Mouse (Mus musculus) heart, adult 9 months (tissue): ENCODE data around the gene Hdac1.
"Not testable (repeated sequence)": the region's sequence is repeated elsewhere in the genome, so short reads cannot be mapped to it uniquely, and the experiment has no call there.

Experiments used
- DNase-seq, 2 experiments: peaks; one replicate each; pipeline ENCODE4 v3.0.0; 2022; ENCODE audit warnings: low spot score in 2 of 2

The Hdac1 gene

DNA sequence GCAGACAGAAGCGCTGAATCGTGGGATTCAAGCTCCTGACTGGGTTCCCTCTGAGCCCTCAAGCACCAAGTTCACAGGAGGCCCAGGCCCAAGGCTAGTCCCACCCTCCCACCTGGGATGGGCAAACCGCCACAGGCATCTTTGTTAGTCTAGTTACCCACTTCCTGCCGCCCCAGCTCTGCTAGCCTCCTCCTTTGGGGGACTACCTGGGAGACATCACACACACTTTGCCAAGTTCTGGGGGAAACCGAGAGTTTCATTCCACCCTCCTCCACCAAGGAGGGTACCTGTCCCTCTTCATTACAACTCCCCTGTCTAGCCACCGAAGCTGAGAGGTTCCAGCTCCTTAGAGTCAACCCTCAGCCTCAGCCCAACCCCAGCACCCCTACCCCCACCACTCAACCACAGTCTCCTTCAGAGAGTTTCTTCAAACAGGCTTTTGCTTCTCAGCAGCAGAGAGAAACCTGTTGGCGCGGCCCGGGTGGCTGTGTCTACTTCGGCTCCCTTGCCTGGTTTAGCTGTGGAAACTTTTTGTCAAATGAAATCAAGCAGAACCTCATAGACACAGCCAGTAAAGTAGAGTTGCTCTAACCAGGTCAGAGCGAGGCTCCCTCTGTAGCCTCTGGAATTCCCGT lies 15.9 kb upstream of the Hdac1 start:
- DNase-seq = no peak

DNA sequence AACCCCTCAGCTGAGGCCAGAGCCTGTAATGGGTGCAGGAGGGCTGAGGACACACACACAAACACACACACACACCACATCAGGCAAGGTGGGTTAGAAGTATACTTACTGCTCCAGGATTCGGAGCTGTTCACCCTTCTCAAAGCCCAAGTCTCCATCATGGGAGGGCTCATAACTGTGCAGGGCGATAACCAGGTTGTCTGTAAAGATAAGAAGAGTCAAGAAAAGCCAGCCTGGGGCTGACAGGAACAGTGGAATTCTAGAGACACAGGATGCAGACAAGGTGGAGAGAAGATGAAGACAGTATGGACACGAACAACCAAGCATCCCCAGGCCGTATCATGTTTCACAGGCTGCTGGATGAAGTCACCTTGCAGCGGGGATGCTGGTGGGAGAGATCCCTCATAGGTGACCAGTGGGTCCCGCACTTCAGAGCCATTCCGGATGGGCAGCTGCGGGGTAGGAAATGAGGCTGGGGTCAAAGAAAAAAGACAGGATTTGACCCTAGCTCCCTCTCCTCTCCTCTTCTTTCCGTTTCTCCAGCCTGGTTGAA lies 14.8 kb upstream of the Hdac1 start:
- no peak for DNase-seq

DNA sequence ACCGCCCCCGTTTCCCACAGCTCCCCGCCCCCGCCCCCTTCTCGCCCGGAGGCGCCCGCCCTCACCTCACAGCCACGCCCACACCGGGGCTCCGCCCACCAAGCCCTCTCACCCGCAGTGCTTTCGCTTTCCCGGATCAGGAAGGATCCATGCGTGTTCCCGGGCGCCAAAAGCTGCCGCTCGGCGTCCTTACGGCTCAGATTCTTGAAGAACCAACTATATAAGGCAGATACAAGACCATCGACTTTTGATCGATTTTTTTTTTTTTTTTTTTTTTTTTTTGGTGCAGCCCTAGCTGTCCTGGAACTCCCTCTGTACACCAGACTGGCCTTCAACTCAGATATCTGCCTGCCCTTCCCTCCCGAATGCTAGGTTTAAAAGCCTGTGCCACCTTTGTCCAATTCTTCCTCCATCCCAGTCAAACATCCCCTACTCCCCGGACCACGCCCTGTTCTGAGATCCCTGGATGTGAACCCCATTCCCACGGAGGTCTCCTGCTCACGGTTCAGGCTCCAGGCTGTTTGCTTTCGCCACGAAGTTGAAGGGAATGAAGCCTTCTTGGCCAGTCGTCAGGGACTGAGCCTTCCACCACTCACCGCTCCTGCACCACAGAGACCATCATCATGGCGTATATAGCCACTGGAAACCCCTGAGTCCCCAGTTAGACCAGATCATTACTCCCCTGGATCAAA lies 14.2 kb upstream of the Hdac1 start:
- DNase-seq = peak; percentile 77 to 84

DNA sequence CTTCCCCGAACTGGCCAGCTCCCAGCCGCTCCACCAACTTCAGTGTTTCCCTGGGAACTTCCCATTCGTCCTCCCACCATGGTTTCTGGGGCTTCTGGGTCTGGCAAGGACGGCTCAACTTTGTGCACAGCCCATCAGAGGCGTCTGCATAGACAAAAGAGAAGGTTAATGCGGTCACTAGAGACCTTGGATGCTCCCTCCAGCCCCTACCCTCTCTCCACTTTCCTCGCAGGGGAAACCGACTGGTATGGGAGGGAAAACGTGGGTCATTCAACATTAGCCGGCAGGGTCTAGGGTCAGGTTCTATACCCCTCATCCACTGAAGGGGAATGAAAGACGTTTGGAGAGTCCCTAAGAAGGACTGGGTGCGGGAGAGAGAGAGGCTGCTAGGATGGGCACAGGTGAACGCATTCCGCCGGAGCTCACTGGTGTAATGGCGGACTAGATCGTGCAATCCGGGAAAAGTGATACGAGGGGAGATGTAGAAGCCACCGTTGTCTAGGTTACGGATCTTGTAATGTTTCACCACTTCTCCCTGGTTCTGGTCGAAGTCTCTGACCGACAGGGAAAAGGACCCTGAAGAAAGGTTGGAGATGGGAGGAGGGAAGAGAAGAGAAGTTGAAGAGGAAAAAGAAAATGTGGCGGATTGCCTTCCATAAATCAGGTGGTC lies 13.5 kb upstream of the Hdac1 start:
- peak in 1 of 2 experiments; percentile 15 for DNase-seq

DNA sequence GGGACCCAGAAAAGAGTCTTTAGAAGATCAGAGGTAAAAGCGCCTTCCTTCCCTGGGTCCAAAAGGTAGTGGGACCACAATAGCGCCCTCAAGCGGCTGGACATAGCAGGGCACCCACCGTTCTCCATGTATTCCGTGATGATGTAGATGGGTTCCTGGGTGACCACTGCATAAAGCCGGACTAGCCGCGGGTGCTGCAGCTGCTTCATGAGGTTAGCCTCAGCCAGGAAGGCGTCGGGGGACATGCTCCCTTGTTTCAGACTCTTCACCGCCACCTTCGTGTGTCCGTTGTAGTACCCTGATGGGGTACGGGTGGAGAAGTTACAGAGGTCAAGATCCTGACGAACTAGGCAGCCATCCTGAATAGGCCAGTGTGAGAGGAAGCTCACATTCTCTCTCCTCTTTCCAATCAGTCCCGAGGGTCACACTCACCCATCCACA lies 12.9 kb upstream of the Hdac1 start:
- DNase-seq = peak in 1 of 2 experiments; percentile 33

DNA sequence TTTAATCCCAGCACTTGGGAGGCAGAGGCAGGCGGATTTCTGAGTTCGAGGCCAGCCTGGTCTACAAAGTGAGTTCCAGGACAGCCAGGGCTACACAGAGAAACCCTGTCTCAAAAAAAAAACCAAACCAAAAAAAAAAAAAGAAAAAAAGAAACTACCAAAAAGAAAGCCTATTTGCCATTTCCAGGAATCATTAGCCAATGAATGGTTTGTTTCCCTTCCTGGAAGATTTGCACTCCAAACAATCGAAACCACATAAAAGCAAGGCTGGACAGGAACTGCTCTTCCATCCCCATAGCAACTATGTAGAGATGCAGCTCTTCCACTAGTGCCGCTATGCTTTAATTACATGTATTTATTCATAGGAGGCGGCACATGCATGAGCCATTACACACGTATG lies 12.0 kb upstream of the Hdac1 start:
- not testable (repeated sequence) for DNase-seq

DNA sequence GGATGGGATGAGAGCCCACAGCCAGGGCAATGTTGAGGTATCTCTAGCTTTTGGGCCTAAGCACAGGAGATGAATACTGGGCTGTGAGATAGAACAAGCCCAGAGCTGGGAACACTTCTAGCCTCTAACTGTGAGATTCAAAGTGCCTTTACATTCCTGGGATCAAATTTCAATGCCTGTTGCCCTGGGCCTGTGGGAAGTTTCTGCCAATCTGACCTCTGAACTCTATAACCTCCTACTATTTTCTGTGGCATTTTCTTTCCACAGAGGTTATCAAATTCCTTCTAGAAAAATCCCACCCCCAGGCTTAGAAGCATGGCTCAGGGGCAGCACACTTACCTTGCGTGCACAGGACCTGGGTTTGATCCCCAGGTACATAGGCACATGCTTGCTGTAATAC lies 7.8 kb upstream of the Hdac1 start:
- no peak for DNase-seq

DNA sequence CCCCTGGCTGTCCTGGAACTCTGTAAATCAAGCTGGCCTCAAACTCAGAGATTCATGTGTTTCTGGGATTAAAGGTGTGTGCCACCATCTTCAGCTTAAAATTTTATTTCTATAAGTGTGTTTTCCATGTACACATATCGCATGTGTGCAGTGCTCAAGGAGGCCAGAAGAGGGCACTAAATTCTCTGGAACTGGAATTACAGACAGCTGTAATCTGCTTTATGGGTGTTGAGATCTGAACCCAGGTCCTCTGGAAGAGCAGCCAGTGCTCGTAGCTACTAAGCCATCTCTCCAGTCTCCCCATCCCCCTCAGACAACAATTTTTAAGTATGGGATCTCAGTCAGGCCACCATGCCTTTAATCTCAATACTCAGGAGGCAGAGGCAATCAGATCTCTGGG lies 6.8 kb upstream of the Hdac1 start:
- DNase-seq = no peak

DNA sequence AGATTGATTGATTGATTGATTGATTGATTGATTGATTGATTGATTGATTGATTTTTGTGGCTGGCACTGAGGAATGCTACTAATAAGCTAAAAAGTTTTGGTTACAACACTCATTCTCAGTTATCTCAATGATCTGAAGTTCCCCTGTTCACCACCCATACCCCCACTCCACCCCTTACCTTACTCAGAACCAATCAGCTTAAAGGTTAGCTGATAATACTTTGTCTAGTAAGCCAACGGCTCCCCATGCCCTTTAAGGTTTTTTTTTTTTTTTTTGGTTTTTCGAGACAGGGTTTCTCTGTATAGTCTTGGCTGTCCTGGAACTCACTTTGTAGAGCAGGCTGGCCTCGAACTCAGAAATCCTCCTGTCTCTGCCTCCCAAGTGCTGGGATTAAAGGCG lies 5.1 kb upstream of the Hdac1 start:
- DNase-seq = not testable (repeated sequence)

DNA sequence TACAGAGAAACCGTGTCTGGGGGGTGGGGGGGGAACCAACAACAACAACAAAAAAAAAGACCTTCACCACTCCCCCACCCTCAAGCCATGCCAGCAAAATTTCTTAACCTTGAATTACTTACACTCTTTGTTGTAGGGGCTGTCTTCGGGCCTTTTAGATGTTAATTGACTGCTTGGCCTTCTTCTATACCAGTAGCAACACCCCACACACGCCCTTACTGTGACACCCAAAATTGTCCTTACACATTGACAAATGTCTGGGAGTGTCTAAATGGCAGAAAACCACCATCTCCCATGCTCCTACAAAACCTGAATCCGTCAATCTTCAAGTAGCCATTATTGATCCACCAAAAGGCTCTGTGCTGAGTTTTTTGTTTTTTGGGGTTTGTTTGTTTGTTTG lies 1.6 kb upstream of the Hdac1 start:
- DNase-seq = no peak

DNA sequence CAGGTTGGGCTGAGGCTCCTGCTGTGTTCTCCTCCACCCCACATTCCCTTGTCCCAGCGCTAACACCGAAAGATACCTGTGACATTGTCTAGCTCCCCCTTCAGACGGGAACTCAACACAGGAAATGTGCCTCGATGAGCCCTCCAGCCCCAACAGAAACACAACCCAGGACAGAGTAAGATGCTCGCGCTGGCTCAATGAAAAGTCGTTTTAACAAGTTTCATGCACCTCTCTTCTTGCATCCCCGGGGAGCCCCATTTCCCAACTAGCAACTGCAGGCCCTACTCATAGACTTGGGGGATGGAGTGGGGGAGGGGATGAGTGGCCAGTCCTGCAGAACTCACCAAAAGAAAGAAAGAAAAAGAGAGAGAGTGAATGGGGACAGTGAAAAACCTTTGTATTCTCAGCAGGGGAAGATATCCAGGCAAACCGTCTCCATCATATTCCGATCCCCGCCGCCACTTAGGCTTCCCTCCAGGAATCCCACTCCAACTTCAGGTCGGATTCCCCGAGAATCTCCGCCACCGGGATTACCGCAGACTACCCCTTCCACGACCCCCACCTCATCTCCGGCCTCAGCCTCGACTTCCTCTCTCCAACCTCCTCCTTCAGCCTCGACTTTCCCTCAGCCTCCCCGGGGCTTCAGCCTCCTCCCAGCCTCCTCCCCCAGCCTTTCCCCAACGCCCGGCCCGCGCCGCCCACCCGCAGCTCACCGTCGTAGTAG lies 483 bp downstream of the Hdac1 start:
- DNase-seq = peak in 1 of 2 experiments; percentile 17

DNA sequence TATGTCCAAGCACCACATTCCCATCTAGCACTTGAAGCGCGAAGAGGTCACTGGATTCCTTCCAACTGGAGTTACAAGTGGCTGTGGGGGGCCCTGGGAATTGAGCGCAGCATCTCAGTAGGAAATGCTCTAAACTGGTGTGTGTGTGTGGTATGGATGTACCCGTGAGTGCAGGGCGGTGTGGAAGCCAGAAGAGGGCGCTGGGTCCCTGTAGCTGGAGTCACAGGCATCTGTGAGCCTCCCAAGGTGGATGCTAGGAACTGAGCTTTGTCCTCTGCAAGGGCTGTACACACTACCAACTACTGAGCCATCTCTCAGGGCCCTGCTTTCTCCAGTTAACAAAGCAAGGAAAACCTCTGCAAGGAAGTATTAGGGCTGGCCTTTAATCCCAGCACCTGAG lies 2.5 kb downstream of the Hdac1 start:
- DNase-seq = no peak

DNA sequence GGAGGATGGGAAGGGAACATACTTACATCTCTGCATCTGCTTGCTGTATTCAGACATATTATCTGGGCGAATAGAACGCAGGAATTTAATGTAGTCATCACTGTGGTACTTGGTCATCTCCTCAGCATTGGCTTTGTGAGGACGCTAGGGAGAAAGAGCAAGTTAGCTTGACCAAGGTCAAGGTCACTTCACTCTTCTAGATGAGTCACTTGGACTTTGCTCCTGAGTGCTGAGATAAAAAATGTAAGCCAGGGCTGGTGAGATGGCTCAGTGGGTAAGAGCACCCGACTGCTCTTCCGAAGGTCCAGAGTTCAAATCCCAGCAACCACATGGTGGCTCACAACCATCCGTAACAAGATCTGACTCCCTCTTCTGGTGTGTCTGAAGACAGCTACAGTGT lies 13.6 kb downstream of the Hdac1 start:
- DNase-seq = not testable (repeated sequence)

DNA sequence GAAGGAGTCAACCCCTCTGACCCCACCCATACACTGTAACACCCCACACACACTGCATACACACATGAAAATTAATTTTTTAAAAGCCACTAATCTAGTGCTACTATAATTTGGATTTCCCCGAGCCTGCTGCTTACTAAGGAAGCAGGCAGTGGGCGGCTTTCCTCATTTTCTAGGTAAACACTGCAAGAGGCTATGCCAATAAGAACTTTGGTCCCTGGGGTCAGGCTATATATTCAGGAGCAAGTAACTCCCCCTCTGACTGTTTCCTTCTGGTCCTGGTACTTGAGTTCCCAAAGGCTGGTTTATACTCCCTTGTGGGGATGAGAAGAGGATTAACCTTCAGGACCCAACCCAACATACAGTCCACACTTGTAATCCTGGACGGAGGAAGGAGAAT lies 16.6 kb downstream of the Hdac1 start:
- DNase-seq = no peak

DNA sequence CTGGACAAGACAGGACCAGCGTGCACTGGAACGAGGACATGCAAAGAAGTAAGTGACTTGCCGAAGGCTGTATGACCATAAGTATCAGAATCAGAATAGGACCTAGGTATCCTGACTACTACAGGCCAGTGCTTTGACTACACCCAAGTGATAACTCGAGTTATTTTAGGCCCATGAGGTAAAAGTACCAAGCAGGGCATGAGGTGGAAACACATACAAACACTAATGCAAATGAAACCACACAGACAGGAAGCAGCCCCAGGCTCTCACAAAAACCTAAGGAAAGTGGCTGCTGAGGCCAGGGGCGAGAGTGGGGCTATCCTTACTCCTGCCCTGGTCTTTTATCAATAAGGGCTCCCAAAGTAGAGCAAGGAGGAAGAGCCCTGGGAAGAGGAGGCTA lies 17.2 kb downstream of the Hdac1 start:
- DNase-seq = no peak

DNA sequence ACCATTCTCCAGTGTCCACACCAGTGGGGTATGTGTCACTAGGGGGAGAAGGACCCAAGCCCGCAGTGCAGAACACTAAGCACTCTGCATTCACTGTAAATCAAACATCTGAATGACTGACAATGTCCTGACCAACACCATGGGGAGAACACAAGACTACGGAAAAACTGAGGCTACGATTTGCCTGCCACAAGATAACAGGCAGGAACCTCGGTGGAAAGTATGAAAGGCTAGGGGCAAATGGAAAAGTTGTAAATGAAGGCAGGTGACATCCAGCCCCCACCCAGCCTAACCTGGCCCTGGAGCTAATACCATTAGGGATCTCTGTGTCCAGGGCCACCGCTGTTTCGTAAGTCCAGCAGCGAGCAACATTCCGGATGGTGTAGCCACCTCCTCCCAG lies 24.0 kb downstream of the Hdac1 start:
- DNase-seq = no peak

DNA sequence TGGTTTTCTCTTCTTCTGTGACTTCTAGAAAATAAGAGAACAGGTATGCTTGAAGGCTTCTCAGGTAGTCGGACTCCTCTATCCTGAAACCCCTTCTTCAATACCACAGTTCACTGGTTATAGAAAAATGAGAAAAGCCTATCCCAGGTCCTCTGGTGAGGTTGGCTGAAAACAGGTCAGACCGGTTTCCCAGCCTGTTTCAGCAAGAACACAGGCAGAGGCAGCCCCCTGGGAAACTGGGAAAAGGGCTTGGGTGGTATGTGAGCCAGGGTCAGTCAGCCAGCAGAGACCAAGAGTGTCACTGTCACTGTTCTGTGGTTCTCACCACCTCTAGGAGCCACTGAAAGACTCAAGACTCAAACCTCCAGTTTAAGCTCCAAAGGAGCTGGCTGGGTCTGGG lies 25.6 kb downstream of the Hdac1 start:
- DNase-seq = no peak

DNA sequence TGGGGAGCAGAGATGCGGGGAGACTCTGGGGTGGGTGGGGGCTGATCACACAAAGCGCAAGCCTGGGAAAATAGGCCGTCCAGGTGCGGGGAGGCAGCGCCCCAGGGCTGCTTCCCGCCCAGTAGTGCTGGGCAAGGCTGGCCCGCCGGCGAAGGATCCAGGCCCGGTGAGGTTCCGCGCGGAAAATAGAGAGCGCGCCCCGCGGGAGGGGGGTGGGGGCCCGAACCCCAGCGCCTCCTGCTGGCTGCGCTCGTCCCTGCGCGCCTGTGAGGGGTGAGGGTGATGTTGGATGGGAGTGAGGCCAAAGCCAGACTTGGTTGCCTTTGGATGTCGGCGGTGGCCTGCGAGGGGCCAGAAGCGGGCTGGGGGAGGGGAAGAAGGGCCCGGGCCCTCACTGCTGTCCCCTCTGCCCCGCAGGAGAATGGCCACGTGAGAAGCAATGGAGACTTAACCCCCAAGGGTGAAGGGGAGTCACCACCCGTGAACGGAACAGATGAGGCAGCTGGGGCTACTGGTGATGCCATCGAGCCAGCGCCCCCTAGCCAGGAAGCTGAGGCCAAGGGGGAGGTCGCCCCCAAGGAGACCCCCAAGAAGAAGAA lies 28.1 kb downstream of the Hdac1 start:
- no peak for DNase-seq

DNA sequence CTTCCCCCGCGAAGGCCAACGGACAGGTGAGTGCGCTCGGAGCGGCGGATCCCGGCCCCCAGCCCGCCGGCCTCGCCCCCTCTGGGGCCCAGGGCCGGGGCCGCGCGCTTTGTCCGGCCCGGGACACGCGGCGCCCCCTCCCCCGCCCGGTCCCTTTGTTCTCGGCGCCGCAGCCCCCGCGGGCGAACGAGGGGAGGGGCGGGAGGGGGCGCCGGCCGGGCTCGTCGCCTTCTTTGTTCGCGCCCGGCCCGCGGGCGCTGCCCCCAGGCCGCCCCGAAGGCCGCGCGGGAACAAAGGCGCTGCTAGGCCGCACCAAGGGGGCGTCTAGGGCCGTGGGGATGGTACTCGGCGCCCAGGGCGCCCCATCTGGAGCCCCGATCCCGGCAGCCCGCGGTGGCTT lies 28.6 kb downstream of the Hdac1 start:
- DNase-seq = no peak

DNA sequence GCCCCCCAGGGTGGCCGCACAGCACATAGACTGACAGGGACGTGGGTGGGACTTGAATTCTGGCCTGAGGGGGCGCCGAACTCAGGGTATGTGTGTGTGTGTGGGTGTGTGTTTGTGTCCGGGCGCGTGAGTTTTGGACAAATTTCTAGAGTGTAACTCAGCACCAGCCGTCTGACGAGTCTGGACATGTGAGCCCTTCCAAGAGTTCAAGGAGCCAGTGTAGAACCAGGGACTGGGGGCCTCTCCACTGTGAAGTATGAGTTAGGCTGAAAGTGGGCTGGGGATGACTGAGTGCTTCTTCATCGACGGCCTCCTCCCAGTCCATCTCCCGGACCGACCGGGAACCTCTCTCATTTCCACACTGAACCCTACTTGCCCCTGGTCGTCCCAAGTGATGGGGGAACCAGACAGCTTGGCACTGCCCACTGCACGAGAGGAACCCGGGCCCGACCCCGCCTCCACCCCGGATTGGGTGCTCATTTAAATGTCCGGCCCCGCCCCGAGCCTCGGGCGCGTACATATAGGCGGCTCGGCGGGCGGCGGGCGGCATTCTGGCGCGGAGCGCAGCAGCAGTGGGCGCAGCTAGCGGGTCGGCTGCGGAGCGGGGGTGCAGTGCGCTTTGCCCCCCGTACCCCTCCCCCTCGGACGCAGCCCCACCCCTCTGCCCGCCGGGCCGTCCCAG lies 29.3 kb downstream of the Hdac1 start, which contains the start of gene Marcksl1:
Gene Marcksl1, plus strand, starts transcription at position 496 of the 682 bp plus-strand sequence.
- DNase-seq = peak; percentile 66 to 76
